ENCODE assay signal across 8 mouse cellular contexts in the genomic region with DNA sequence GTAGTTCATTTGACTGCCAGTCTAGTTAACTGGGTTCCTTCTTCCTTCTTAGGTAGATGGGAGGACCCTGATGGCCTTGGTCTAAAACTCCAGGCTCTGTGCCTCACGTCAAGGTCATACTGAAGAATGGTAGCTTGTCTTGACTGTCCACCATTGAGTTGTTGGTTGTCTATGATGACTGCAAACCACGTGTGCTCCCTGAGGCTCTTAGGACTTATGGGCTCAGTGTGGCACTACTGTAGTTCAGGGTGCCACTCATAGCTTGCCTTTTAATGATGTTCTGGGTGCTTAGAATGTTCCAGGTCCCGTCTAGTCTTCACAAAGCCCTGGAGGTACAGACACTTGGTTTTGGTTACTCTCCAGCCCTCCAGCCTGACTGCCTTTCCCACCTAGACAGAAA. TPM values are rescaled to one million over a fixed set of nuclear protein-coding genes. Genes with fewer than 3 reads are reported as not detected.
DNase-seq lines count a peak whose midpoint lies in the region; ATAC-seq lines count a peak whose summit lies in the region.

No protein-coding gene starts in this region.

- H3K4me1 ChIP-seq in lung, embryonic 15.5 days, result peaks cover 33% of the 10 kb centered on the region
- H3K4me1 ChIP-seq in intestine, embryonic 16.5 days (ENCODE audit: control insufficient read depth, insufficient read depth, low read length), result peaks cover 41% of the 10 kb centered on the region
- peaks cover 52% of the 10 kb centered on the region for H3K4me1 ChIP-seq in neural tube, embryonic 14.5 days (ENCODE audit: control insufficient read depth, insufficient read depth, low read length)

- no peak overlapping the region for H3K9ac ChIP-seq in lung, embryonic 15.5 days
- peak overlapping the region; percentile 97; the same call in 1 of the 2 replicates for H3K9ac ChIP-seq in intestine, embryonic 16.5 days (ENCODE audit: low read depth, low read length)
- H3K9ac ChIP-seq in neural tube, embryonic 14.5 days (replicated peaks; ENCODE audit: low read depth, low read length), result no peak overlapping the region

- H3K4me3 ChIP-seq in lung, embryonic 15.5 days, result peak overlapping the region; percentile 81; the same call in 1 of the 2 replicates
- peak overlapping the region; percentile 90 for H3K4me3 ChIP-seq in intestine, embryonic 16.5 days (ENCODE audit: low read length)
- peak overlapping the region; percentile 68; the same call in 1 of the 2 replicates for H3K4me3 ChIP-seq in neural tube, embryonic 14.5 days (ENCODE audit: low read depth, low read length)

- no peak overlapping the region for H3K27ac ChIP-seq in lung, embryonic 15.5 days
- H3K27ac ChIP-seq in intestine, embryonic 16.5 days (ENCODE audit: low read length), result no peak overlapping the region
- H3K27ac ChIP-seq in neural tube, embryonic 14.5 days (ENCODE audit: low read depth, low read length), result no peak overlapping the region

- WGBS in lung, embryonic 15.5 days, result 91% methylated on average over 3 of the region's 3 CpGs
- WGBS in intestine, embryonic 16.5 days, result 72% methylated on average over 3 of the region's 3 CpGs
- 94% methylated on average over 3 of the region's 3 CpGs for WGBS in neural tube, embryonic 14.5 days

- no peaks in the 10 kb centered on the region for H3K36me3 ChIP-seq in lung, embryonic 15.5 days
- peaks cover 2% of the 10 kb centered on the region; the same call in 1 of the 2 replicates for H3K36me3 ChIP-seq in intestine, embryonic 16.5 days (ENCODE audit: control insufficient read depth, insufficient read depth, low read length)
- no peaks in the 10 kb centered on the region for H3K36me3 ChIP-seq in neural tube, embryonic 14.5 days (ENCODE audit: control insufficient read depth, insufficient read depth, low read length)

- no peak for ATAC-seq in lung, embryonic 15.5 days (ENCODE audit: borderline replicate concordance, extremely low read depth, low FRiP score, low TSS enrichment)
- no peak for ATAC-seq in intestine, embryonic 16.5 days
- no peak for ATAC-seq in neural tube, embryonic 14.5 days (ENCODE audit: low read depth)
- ATAC-seq in activated CD4-positive, CD25-positive, alpha-beta regulatory T cell, adult 4 months, result no peak

- no peaks in the 10 kb centered on the region for H3K9me3 ChIP-seq in lung, embryonic 15.5 days
- H3K9me3 ChIP-seq in intestine, embryonic 16.5 days (ENCODE audit: control insufficient read depth, low read length), result no peaks in the 10 kb centered on the region
- H3K9me3 ChIP-seq in neural tube, embryonic 14.5 days (ENCODE audit: control insufficient read depth, low read length), result no peaks in the 10 kb centered on the region

- H3K27me3 ChIP-seq in lung, embryonic 15.5 days, result no peaks in the 10 kb centered on the region
- no peaks in the 10 kb centered on the region for H3K27me3 ChIP-seq in intestine, embryonic 16.5 days (replicated peaks; ENCODE audit: control insufficient read depth, insufficient read depth, low read length)
- H3K27me3 ChIP-seq in neural tube, embryonic 14.5 days (ENCODE audit: control insufficient read depth, insufficient read depth, low read length), result no peaks in the 10 kb centered on the region

- DNase-seq in cerebellum, adult 9-11 months, result peak; percentile 17
- DNase-seq in cerebellum, postnatal 14 days, result no peak
- no peak for DNase-seq in lung, postnatal 14 days
- no peak for DNase-seq in layer of hippocampus, postnatal 25 days (ENCODE audit: extremely low spot score in 1 of 2, low spot score in 1 of 2)

- peak overlapping the region; percentile 85; the same call in 1 of the 2 replicates for H3K4me2 ChIP-seq in lung, embryonic 15.5 days
- peak overlapping the region; percentile 88 for H3K4me2 ChIP-seq in intestine, embryonic 16.5 days (ENCODE audit: low read depth, low read length)
- H3K4me2 ChIP-seq in neural tube, embryonic 14.5 days (ENCODE audit: low read depth, low read length), result peak overlapping the region; percentile 69

RNA-seq across cellular contexts. Expression of a gene that starts 1.4 kb away (rescaled TPM):
- 118 and 124 TPM in 2 replicates for polyA plus RNA-seq in lung, embryonic 15.5 days (2015; fragmentation: Nextera tagmentation; extraction: Ambion mirVana)
- 178 and 187 TPM in 2 replicates for polyA plus RNA-seq in intestine, embryonic 16.5 days (2015; fragmentation: Nextera tagmentation; extraction: Ambion mirVana)
- polyA plus RNA-seq in neural tube, embryonic 14.5 days (2014; fragmentation: Nextera tagmentation; extraction: Ambion mirVana), result 144 and 154 TPM in 2 replicates
- polyA plus RNA-seq in activated CD4-positive, CD25-positive, alpha-beta regulatory T cell, adult 4 months (2017; shearing (Covaris generic)), result 100 to 1,000 TPM in 1 of 2 experiments, 10 to 100 TPM in 1; 95.5 to 199 TPM
- total RNA-seq in layer of hippocampus, postnatal 25 days (2021), result 1,000 to 10,000 TPM; 1,375 to 1,496 TPM

RNA-seq across cellular contexts. Expression of a gene that starts 59.7 kb away (rescaled TPM):
- polyA plus RNA-seq in lung, embryonic 15.5 days (2015; fragmentation: Nextera tagmentation; extraction: Ambion mirVana), result 2.5 TPM in 2 replicates
- 1.3 and 1.4 TPM in 2 replicates for polyA plus RNA-seq in intestine, embryonic 16.5 days (2015; fragmentation: Nextera tagmentation; extraction: Ambion mirVana)
- 0.79 and 1.8 TPM in 2 replicates for polyA plus RNA-seq in neural tube, embryonic 14.5 days (2014; fragmentation: Nextera tagmentation; extraction: Ambion mirVana)
- under 1 TPM in 1 of 2 experiments, not detected in 1; 0.45 TPM for polyA plus RNA-seq in activated CD4-positive, CD25-positive, alpha-beta regulatory T cell, adult 4 months (2017; shearing (Covaris generic))
- total RNA-seq in layer of hippocampus, postnatal 25 days (2021), result 1 to 10 TPM; 2.8 to 3.1 TPM
